Mouse (Mus musculus) telencephalon, adult 2 months (tissue): ENCODE measurements at regions not wholly inside any gene's neighbourhood (a gene's known extent, or its start where the extent isn't known, plus 50 kb on each side); places are given as distances from the start of the nearest gene placed in this dataset.

Experiments
- DNase-seq: peaks from one replicate; pipeline ENCODE4 v3.0.0-alpha.2; 2011; ENCODE audit warnings: low read depth, low spot score

DNA sequence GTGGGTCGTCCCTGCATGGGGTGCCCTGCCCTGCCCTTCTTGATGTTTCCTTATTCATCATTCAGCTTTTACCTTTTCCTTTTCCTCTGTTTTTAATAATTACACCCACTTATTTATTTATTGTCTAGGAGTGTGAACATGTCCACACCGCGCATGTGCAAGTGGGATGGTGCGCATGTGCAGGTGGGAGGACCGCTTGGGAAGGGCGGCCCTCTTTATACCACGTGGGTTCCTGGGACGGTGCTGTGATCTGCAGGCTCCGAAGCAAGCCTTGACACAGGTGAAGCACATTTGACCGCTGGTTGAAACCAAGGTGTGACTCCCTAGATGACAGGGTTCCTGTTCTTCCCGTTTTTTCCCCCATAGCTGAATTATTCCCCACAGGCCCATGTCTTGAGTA is 60.0 kb downstream of the Syf2 start:
- no peak for DNase-seq

DNA sequence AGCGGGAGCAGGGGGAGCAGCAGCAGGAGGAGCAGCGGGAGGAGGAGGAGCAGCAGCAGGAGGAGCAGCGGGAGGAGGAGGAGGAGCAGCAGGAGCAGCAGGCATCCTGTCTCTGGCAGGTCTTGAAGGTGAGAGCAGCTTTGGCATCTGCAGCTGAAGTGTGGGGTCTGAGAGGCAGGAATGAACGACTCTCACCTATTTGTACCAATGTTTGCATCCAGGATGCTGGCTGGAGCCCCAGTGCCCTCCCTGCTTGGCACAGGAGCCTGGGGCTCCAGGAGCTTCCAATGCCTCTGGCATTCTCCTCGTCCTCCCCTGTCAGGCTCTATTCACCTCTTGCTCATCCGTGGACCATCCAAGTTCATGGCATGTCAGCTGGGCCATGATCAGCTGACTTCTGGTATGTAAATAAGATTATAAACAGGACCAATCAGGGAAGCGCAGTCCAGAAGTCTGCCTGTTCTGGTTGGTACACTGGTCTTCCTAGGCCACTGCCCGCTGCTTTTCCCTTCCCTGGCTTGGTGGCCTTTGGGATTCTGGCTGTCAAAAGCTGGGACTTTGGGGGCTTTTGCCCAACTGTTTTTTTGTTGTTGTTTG is 62.9 kb downstream of the Syf2 start:
- no peak for DNase-seq

DNA sequence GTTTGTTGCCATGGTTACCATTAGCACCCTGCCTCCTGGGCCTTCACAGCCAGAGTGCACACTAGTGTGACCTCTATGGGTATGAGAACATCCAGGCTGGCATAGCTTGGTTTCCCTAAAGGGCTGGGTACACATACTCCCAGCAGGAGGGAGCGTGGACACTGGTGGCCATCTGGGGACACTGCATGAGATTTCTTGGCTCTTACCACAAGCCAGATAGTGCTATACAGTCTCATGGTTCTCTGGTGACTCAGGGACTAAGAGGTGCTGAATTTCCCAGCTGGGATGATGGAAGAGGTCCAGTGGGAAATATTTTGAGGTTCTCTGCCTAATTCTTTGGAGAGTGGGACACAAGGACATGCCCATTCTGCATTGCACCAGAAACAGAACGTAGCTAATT is 63.5 kb downstream of the Syf2 start:
- no peak for DNase-seq

DNA sequence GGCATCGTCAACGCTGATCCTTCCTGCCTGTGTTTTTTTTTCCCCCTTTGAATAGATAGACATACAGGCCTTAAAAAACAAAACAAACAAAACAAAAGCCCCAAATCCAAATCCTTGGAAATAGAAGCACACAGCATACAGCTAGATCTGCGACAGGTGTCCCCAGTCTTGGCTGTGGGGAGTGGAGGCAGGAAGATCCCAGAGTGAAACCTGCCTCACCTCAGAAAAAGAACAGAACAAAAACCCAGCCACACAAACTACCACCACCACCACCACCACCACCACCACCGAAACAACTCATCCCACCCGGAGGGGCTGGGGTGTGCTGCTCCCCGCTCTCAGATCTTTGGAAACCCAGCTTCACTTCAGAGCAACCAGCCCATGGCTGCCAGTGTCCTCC is 64.0 kb downstream of the Syf2 start:
- no peak for DNase-seq

- DNase-seq, result no peak
Measured at GRCm38 (mm10) chr4:134995052-134995451, 64.4 kb downstream of the Syf2 start.

- DNase-seq, result no peak
Measured at GRCm38 (mm10) chr4:134996121-134996520, 65.4 kb downstream of the Syf2 start.

GRCm38 (mm10) chr4:134997461-134998434 is 67.0 kb downstream of the Syf2 start:
- no peak for DNase-seq

GRCm38 (mm10) chr4:134998928-134999658 is 68.4 kb downstream of the Syf2 start:
- DNase-seq, result no peak

- DNase-seq, result peak; percentile 38
Measured at GRCm38 (mm10) chr4:135002091-135002925, 71.6 kb downstream of the Syf2 start.

DNA sequence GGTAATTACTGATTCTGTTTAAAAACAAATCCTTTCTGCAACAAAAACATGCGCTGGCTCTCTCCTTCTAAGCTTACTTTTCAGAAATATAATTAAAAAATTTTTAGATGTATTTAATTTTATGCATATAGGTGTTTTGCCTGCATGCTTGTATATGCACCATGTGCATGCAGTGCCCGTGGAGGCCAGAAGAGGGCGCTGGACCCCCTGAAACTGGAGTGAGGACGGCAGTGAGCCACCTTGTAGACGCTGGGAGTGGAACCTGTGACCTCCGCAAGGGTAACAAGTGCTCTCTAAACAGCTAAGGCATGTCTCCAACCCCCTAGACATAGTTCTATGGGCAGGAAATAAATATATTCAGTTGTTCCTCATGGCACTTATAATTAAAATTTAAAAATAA is 80.7 kb downstream of the Syf2 start:
- DNase-seq, result no peak

- DNase-seq, result no peak
Measured at GRCm38 (mm10) chr4:135012945-135013344, 82.2 kb downstream of the Syf2 start.

GRCm38 (mm10) chr4:135013932-135014331 is 83.2 kb downstream of the Syf2 start:
- no peak for DNase-seq

GRCm38 (mm10) chr4:135018018-135018417 is 87.3 kb downstream of the Syf2 start:
- DNase-seq, result no peak

- peak; percentile 43 for DNase-seq
Measured at GRCm38 (mm10) chr4:135019120-135019519, 88.4 kb downstream of the Syf2 start.

DNA sequence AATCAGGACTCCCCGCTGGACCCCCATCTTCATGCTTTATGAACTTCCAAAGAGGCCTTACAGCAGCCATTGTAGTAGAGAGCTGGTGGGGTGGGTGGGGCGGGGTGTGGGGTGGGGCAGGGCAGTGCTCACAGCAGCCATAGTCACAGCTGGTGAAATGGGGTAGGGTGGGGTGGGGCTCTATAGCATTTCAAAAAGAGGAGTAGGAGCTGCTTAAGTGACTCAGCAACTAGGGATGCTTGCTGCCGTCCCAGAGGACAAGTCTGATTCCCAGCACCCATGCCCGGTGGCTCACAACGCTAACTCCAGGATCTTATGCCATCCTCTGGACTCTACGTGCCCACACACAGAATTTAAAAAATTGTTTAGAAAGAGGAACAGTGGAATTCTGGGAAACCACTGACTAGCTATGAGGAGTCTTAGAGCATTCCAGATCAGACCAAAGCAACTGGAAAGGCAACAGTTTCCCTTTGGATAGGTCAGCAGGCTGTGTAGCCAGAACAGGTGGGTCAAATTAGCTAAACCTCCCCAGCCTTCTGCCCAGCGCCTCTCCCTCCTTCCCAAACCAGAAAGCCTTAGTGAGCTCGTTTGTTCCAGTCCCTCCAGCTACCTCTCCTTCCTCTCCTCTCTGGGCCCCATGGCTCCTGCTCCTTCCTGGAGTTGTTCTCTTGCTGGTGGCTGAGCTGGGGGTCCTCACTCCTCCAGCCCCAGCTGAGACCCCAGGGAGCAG is 89.7 kb downstream of the Syf2 start:
- DNase-seq, result no peak

DNA sequence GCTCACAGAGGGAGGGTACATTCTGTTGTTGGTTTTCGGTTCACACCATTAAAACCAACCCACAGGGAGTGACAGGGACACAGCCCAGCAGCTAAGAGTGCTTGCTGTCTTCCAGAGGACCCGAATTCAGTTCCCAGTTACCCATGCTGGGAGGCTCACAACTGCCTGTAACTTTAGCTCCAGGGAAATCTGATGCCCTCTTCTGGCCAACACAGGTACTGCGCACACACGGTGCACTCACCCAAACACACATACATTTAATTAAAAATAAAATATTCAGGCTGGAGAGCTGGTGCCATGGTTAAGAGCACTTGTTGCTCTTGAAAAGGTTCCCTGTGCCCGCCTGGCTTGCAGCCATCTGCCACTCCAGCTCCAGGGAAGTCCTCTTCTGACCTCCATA is 92.5 kb downstream of the Syf2 start:
- DNase-seq, result no peak

DNA sequence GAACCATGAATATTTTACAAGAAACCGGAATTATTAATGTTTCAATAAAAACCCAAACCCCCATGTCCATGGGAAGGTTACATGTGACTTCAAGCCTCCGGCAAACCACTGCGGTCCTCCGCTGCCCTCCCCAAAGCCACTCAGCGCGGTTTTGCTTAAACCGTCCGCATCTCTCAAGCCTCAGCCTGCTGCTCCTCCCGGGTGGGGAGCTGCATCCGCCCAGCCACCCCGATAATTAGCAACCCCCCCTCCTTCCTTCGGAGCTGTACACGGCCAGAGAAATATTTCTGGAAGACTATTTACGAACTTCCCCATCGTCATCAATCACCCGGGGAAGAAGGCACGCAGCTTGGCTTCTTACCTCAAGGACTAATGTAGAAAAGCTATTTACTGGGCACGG is 94.7 kb upstream of the Runx3 start:
- DNase-seq, result no peak

- no peak for DNase-seq
Measured at GRCm38 (mm10) chr4:135027136-135027535, 93.3 kb upstream of the Runx3 start.

DNA sequence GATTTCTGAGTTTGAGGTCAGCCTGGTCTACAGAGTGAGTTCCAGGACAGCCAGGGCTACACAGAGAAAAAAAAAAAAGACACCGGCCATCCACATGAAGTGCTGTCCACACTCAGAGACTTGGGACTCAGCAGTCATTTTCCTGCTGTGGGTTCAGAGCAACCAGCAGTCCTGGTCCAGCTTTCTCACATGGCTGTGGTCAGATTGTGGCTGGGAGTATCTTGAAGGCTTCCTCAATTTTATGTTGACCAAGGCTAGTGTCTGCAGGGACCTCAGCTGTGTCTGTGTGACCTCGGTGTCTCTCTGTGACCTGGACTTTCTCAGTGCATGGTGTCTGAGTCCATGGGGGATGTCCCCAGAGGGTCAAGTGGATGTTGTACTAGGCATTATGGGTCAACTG is 90.7 kb upstream of the Runx3 start:
- DNase-seq, result no peak

GRCm38 (mm10) chr4:135032461-135032860 is 88.0 kb upstream of the Runx3 start:
- DNase-seq, result no peak

DNA sequence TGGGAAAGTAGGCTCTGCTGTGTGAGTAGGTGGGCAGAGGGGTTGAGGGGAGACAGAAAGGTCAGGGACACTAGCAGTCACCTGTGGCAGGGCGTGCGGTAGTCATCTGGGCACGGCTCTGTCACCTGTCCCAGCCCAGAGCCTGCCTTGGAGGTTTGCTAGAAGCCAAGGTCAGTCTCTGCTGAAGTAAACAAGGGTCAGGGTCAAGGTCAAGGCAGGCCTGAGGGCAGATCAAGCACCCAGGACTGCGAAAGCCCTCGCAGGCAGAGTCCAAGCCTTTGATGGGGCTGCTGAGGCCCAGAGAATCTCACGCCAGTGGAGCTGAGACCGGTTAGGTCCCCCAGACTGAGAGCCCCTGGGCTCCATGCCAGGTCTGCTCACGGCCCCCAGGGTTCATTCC is 87.2 kb upstream of the Runx3 start:
- DNase-seq, result no peak
